Mouse (Mus musculus) induced T-regulatory cell, adult 2 months (primary cell): ENCODE measurements around the gene H2-DMb1.

ENCODE experiments used
- DNase-seq: peaks from one replicate; pipeline ENCODE4 v3.0.0-alpha.2; 2012; ENCODE audit warnings: low read depth

The H2-DMb1 gene

DNA sequence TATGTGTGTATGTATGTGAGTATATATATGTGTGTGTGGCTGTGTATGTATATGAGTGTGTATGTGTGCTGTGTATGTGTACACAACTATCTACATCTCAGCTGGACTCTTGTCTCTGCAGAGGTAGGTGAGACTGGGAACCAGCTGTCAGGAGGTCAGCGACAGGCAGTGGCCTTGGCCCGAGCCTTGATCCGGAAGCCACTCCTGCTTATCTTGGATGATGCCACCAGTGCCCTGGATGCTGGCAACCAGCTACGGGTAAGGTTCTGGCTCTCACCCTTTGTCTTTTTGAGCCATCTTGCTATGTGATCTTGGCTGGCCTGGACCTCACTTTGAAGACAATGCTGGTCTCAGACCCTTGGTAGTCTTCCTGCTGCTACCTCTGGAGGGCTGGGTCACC lies 41.9 kb downstream of the H2-DMb1 start:
- DNase-seq, result no peak

DNA sequence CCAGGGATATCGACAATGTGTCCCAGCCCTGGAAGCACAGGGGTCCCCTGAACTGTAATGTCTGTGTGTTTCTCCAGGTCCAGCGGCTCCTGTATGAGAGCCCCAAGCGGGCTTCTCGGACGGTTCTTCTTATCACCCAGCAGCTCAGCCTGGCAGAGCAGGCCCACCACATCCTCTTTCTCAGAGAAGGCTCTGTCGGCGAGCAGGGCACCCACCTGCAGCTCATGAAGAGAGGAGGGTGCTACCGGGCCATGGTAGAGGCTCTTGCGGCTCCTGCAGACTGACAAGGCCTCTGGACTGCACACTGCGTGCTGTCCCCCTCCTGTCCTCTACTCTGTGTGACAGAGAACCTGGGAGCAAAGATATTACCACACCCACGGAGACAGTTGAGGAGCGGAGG lies 43.6 kb downstream of the H2-DMb1 start:
- DNase-seq, result peak; percentile 88

DNA sequence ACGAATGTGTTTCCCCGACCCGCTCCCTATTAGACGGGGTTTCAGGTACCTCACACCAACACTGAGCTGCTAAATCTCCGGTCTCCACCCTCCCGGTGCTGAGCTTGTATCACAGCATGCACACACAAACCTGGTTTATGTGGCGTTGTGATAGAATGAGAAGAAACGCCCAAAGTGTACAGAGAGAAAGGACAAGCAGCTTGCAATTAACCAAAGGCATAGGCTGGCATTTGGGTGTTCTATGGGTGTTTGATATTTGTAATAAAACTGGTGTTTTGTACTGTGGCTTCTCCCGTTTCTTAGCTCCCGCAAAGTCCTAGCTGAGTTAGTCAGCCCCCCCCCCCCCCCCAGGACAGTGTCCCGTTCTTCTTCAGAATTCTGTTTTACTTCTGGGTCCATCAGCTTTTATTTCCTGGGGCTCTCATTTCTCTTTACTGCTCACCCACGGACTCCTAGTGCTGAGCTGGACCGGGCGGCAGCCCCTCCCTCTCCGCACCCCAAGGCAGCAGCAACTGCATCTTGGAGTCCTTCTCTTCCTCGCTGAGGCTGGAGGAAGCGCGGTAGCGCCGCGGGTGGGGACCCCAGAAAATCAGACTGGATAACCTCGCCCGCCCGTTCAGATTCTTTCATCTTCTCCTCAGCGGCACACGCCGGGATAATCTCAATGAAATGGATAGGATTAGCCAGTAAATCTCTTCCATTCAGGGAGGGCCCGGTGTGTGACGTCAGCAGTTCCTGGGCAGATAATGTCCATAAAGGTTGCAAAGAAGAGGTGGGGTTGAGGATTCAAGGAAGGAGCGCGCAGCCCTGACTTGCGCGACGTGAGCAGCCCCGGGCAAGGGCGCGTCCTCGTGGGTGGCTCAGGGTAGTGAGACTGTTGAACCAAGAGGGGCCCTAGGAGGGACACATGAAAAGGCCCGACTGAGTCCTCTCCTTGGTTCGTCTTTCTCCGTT lies 44.3 kb downstream of the H2-DMb1 start, which contains the start of gene Psmb8:
Psmb8 (plus strand) TSS at position 781 of the 954 bp plus-strand sequence.
- DNase-seq, result peak; percentile 94

DNA sequence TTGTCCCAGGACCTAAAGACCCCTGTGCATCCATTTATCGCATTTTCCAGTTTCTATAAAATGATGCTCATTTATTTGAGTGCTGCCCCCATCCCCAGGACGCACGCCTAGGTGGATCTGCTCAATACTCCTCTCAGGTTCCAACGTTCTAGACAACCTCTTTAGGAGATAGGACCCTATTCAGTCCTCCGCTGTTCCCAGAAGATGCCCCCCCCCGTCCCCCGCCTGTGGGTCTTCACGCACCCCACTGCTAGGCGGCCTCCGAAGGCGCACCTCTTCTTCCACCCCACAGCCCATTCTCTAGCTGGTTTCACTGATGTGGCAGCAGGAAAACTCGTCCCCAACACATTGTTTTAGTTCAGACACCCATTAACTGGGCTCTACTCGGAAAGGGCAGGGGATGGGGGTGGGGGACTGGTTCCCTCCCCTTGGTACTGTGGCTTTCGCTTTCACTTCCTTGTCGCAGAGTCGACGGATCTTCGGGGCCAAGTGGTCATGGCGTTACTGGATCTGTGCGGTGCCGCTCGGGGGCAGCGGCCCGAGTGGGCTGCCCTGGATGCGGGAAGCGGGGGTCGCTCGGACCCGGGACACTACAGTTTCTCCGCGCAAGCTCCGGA lies 45.1 kb downstream of the H2-DMb1 start:
- DNase-seq, result peak; percentile 93

DNA sequence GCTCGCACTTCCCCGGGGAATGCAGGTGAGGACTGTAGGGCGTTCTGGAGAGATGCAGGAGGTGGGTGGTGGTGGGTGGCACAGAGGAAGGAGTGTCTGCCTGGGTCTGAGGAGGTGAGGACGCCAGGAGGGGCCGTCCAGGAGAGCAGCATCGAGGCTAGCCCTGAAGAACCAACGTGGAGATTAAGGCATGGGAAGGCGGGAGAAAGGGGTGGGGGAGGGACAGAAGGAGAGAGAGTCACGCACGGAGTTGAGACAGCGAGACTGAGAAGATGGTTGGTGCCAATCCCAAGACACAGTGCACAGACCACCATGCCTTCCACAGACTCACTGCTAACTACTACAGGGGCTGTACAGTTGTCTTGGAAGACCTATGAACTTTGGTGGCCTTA lies 45.6 kb downstream of the H2-DMb1 start:
- no peak for DNase-seq

DNA sequence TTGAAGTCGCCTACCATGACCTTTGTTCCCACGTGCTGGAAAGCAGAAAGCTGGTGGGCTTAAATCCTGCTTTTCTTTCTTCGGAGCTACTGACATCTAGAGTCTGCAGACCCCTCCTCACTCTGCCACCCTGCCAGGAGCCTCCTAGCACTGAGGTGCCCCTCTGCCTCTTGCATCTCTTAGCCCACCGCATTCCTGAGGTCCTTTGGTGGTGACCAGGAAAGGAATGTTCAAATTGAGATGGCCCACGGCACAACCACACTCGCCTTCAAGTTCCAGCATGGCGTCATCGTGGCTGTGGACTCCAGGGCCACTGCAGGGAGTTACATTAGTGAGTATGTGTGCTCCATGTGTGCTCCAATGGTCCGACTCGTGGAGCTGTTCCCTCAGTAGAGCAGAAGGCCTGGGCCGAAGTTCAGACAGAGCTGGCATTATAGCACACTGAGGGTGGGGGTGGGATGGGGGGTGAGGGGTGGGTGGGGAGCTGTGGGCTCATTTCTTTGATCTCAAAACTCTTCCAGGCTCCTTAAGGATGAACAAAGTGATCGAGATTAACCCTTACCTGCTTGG lies 46.3 kb downstream of the H2-DMb1 start:
- no peak for DNase-seq

DNA sequence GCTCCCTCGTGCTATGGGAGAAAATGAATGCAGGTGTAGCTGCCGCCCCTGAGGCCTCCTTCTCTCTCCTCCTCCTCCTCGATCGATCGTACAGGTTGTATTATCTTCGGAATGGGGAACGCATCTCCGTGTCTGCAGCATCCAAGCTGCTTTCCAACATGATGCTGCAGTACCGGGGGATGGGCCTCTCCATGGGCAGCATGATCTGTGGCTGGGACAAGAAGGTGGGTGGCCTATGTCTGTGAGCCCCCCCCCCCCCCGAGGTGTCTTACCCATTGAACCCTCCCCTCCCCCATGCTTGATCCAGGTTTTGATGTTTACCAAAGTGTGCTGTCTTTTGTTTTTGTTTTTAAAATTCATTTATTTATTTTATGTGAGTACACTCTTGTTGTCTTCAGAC lies 47.2 kb downstream of the H2-DMb1 start:
- DNase-seq, result no peak

DNA sequence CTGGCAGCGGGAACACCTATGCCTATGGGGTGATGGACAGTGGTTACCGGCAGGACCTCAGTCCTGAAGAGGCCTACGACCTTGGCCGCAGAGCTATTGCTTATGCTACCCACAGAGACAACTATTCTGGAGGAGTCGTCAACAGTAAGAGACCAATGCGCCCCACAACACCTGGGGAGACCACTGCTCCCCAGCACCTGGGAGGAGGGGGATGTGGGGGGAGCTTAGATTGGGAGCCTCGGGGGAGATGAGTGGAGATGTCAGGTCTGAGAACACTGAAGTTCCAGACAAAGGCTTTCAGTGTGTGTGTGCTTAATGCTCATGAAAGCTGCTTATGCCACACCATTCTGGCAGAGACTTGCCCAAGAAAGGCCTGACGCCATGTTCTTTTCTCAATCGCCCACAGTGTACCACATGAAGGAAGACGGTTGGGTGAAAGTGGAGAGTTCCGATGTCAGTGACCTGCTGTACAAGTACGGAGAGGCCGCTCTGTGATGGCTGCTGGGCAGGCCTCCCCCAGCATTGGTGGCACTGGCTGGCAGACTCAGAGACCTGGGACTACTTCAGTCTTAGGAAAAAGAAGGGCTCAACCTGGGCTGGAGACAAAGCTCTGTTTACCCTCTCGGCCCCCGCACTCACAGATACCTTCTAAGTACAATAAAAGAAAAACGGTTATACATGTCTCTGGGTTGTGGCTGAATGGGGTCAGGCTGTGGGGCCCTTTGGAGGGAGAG lies 48.1 kb downstream of the H2-DMb1 start:
- DNase-seq, result peak; percentile 67

DNA sequence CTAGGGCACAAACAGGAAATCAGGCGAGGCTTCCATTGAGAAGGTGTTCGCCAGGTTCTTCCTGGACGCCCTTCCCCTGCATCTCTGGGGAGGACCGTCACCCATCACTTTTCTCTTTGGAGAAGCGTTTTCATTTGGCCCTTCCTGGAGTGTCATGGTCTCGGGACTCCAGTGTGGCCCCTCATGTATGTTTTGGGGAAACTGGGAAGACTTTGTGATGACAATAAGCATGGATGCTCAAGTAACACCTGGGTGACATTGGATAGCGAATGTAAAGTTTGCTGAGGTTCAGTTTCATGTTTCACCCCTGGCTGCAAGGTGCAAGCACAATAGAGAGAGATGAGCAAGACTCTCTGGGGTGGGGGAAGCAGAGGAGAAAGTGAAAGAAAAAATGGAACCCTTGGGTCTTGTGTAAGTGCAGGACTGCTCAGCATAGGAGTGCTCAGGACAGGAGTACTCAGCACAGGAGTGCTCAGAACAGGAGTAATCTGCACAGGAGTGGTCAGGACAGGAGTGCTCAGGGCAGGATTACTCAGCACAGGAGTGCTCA lies 48.7 kb downstream of the H2-DMb1 start:
- peak; percentile 80 for DNase-seq

DNA sequence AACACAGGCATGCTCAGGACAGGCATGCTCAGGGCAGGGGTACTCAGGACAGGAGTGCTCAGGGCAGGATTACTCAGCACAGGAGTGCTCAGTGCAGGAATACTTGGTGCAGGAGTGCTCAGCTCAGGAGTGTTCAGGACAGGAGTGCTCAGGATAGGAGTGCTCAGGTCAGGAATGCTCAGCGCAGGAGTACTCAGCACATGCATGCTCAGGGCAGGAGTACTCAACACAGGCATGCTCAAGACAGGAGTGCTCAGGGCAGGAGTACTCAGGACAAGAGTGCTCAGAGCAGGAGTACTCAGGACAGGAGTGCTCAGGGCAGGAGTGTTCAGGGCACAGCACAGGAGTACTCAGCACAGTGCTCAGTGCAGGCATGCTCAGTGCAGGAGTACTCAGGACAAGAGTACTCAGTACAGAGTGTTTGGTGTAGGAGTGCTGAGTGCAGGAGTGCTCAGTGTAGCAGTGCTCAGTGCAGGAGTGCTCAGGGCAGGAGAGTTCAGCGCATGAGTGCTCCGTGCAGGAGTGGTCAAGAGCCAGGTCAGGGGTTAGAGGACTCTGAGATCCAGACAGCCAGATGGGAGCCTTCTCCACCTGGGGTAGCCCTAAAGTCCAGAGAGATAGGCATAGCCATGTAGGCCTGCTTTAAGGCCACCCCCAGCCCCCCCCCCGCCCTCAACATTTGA lies 50.0 kb downstream of the H2-DMb1 start:
- no peak for DNase-seq

DNA sequence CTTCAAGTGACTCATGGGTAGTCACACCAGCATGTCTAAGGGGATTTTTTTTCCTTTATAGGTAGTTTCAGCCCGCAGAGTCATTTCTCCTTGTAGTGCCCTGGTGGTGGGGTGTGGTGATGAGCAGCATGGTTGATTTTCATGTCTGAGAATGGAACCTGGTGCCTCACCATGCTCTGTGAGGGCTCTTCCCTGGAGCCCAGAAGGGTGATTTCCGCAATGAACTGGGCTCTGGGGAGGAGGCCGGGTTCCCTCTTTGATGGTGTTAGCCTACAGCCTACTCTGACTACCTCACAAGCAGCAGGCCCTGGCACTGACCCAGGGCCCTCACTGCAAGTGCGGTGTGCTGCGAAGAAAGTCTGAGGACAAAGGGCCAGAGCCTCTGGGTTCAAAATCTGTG lies 50.6 kb downstream of the H2-DMb1 start, which contains the start of gene Tap2:
Tap2 (plus strand) TSS at position 84 of the 400 bp plus-strand sequence.
- DNase-seq, result peak; percentile 85

DNA sequence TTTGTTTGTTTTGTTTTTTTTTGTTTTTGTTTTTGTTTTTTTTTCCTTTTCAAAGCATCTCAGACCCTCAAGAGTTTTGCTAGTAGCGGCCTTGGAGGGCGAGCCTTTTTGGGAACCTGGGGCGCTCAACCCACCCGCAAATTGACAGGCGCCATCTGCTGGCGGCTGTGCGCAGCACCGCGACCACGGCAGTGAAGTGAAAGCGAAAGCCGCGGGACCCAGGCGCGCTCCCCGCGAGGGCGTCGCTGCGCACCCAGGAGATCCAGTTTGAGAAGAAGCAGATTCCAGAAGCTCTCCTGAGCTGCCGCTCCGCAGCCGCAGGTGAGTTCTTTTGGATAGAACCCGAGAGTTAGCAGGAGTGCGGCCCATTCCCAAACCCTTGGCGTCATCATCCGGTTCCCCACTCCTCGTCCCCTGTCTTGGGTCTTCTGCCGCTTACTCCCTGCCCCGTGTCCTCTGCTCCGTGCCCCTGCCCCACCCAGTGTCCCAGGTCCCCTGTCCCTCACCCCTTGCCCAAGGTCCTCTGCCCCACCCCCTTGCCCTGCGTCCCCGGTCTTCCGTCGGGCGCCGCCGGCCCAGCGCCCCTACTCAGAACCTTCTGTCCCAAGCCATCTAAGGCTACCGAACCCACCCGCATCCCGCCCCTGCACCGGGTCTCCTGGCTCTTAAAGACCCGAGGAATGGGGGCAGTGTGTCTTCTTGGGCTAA lies 51.6 kb downstream of the H2-DMb1 start:
- DNase-seq, result peak; percentile 96

DNA sequence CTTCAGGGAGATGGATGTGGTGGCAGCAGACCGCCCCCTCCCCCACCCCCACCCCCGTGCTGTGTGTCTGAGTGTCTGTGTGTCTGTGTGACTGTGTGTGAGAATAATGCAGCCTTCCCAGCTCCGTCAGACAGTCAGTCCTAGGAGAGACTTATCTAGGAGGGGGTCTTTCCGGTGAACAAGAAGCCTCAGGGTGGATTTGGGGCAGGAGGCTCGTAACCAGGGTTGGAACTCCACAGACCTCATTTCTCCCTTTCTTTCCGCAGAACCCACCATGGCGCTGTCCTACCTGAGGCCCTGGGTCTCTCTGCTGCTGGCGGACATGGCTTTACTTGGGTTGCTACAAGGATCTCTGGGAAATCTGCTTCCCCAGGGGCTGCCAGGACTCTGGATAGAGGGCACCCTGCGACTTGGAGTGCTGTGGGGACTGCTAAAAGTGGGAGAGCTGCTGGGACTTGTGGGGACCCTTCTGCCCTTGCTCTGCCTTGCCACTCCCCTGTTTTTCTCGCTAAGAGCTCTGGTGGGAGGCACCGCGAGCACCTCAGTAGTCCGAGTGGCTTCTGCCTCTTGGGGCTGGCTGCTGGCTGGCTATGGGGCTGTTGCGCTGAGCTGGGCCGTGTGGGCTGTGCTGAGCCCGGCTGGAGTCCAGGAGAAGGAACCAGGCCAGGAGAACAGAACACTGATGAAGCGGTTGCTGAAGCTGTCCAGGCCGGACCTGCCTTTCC lies 52.3 kb downstream of the H2-DMb1 start:
- peak; percentile 64 for DNase-seq

DNA sequence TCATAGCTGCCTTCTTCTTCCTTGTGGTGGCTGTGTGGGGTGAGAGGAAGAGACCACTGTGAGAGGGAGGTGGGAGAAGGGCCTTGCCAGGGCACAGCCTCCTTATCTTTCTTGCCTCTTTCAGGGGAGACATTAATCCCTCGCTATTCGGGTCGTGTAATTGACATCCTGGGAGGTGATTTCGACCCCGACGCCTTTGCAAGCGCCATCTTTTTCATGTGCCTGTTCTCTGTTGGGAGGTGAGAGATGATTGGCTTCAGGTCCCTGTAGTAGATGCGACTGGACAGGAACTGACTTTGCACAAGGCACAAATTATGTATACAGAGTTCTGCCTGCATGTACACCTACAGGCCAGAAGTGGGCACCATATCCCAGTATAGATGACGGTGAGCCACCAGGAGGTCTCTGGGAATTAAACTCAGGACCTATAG lies 52.9 kb downstream of the H2-DMb1 start:
- peak; percentile 85 for DNase-seq

DNA sequence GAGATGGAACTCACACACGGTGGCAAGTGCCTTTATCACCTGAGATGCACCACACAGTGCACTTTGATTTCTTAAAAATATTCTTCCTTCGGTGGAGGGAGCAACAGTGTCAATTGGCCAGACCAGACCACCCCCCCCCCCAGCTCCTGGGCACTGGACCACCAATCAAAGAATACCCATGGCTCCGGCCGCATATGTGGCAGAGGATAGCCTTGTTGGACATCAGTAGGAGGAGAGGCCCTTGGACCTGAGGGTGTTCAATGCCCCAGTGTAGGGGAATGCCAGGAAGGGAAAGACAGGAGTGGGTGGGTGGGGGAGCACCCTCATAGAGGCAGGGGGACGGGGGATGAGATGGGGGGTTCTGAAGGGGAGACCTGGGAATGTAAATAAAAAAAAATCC lies 53.9 kb downstream of the H2-DMb1 start:
- DNase-seq, result no peak

DNA sequence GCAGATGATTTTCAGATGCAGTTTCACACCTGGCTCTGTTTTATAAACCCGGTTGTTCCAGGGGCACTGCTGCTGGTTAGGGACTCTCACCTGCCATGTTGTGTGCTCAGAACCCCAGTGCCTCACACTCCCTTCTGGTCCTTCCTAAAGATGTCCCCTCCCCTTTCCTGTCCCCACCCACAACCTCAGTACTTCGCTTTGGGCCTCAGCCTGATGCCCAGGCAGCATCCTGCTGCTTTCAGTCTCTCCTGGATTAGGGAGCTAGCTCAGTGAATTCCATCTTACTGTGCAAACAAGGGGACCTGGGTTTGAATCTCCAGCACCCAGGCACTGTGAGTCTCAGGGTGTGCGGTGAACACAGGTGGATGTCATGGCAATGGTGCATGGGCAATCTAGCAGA lies 54.6 kb downstream of the H2-DMb1 start:
- peak; percentile 77 for DNase-seq

DNA sequence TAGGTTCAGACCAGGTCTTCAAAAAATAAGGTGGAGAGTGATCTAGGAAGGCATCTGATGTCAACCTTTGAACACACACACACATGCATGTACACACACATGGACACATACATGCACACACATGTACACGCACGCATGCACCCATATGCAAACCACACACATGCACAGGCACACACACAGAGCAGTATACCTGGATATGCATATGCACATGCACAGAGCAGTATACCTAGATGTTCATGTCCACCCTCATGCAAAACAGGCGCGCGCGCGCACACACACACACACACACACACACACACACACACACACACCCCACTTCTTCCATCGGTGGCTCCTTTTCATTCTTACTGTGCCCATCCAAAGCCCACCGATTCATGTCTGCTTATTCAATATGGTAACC lies 55.0 kb downstream of the H2-DMb1 start:
- DNase-seq, result no peak

DNA sequence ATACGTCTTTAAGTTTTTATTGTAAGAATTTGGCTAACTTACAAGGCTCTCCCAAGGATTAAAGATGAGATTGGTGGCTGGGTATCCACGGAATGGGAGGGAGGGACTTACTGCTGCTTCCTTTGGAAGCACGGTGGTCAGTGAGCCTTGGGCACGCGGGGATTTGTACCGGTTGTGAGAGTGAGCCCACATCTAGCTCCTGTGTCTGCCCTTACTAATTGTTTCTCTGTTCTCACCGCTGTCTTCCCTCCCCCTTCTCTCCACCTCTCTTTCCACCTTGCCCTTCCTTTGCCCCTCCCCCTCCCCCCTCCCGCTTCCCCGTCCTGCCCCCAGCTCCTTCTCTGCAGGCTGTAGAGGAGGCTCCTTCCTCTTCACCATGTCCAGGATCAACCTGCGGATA lies 55.5 kb downstream of the H2-DMb1 start:
- DNase-seq, result no peak

DNA sequence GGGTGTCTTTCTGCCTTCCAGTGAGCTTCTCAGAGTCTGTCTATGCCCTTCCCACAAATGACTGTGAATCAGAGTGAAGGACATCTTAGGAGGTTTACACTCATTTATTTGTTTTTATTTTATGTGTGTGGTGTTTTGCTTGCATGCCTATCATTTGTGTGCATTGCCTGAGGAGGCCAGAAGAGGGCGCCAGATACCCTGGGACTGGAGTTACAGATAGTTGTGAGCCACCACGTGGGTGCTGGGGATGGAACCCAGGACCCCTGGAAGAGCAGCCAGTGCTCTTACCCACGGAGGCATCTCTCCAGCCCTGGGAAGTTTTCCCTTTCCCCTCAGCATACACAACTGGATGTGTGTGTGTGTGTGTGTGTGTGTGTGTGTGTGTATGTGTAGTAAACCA lies 56.8 kb downstream of the H2-DMb1 start:
- peak; percentile 63 for DNase-seq
